Mouse (Mus musculus) neutrophil, adult 83 days (primary cell): ENCODE data around the gene Gtf3c5. TPM values are rescaled to one million over a fixed set of nuclear protein-coding genes. Genes with fewer than 3 reads are reported as not detected.

Experiments used
- total RNA-seq, 2 experiments: library from RNA; stranded (reverse); gene quantifications; one replicate each; pipeline ENCODE4 v1.2.4; 2023

Gene Gtf3c5
- 10 to 100 TPM; 13.2 to 17.4 TPM for total RNA-seq

DNA sequence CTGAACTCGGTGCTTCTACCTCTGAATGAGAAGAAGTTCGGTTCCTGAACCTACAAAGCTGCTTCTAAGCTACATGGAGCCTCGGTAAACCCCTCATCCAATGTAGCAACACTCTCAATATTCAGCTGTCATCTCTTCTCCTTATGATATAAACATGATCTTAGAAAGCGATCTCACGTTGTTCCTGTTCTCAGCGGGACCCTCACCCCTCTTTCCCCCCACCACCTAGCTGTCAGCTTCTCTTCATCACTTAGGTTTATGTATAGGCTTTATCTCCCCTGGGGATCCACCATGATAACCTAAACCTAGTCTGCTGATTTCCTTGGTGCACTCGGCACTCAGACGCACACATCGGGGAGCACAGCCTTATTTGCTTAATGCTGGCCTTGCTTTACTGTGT lies at the start of gene Gtf3c5:
Gene Gtf3c5 (minus strand): TSS at position 101 of the 400 bp plus-strand sequence.

GRCm38 (mm10) chr2:28621664-28622171 lies 38.2 kb upstream of the Gtf3c5 start, which contains the start of gene Gfi1b:
Gfi1b (minus strand) TSS chr2:28621982.

GRCm38 (mm10) chr2:28563303-28563702 lies 20.2 kb downstream of the Gtf3c5 start, which contains the start of gene Cel:
Cel (minus strand) TSS chr2:28563403.

Other genes starting within 250 kb of the Gtf3c5 start
- under 1 TPM; 0.24 TPM for gene Ppp1r26, start 137.0 kb downstream of the Gtf3c5 start, total RNA-seq
- gene 1700007K13Rik, start 117.4 kb downstream of the Gtf3c5 start, total RNA-seq = not detected
- gene Mrps2, start 115.7 kb downstream of the Gtf3c5 start, total RNA-seq = 10 to 100 TPM; 12.5 to 12.9 TPM
- 10 to 100 TPM in 1 of 2 experiments, 1 to 10 TPM in 1; 9.9 to 10.1 TPM for gene Gbgt1, start 86.9 kb downstream of the Gtf3c5 start, total RNA-seq
- 1 to 10 TPM; 2.7 to 3.7 TPM for gene Gm10134, start 77.7 kb downstream of the Gtf3c5 start, total RNA-seq
- 10 to 100 TPM; 15.7 to 19.4 TPM for gene Ralgds, start 70.6 kb downstream of the Gtf3c5 start, total RNA-seq
- gene Cel, start 20.3 kb downstream of the Gtf3c5 start, total RNA-seq = not detected
- 10 to 100 TPM; 19.3 to 20.4 TPM for gene Gfi1b, start 38.2 kb upstream of the Gtf3c5 start, total RNA-seq
- 10 to 100 TPM; 14.5 to 17.4 TPM for gene Tsc1, start 57.5 kb upstream of the Gtf3c5 start, total RNA-seq
- 10 to 100 TPM; 16.0 to 20.6 TPM for gene Spaca9, start 116.0 kb upstream of the Gtf3c5 start, total RNA-seq
- 1 to 10 TPM; 3.2 to 5.5 TPM for gene Ak8, start 116.4 kb upstream of the Gtf3c5 start, total RNA-seq